Mouse (Mus musculus) small intestine, adult 2 months (tissue): ENCODE data around the gene Cyp4x1.

Experiments
- CTCF ChIP-seq: fragments of 200-500 bp; IDR thresholded peaks from 2 replicates; pipeline ENCODE4 v1.5.1; 2012; ENCODE audit warnings: low read depth, mild to moderate bottlenecking, control low read depth, inconsistent platforms, low read length, moderate library complexity, mixed read lengths; ENCODE audit not compliant: insufficient replicate concordance, insufficient read length; ENCODE audit errors: extremely low read depth
- POLR2A ChIP-seq: fragments of 200-500 bp; IDR thresholded peaks from 2 replicates; pipeline ENCODE4 v1.6.1; 2012; ENCODE audit warnings: low read depth, mild to moderate bottlenecking, control low read depth, inconsistent platforms, low read length, moderate library complexity

GRCm38 (mm10) chr4:115103510-115103909 is 30.6 kb downstream of the Cyp4x1 start:
- TF ChIP-seq CTCF: no peak
- no peak for TF ChIP-seq POLR2A
